Mouse (Mus musculus): ENCODE data around the gene Vamp1.

Vamp1 gene

GRCm38 (mm10) chr6:125286944-125287343, 71.6 kb downstream of the Vamp1 start:
- DNase-seq (ENCODE audit: low spot score), result no peak

- DNase-seq (ENCODE audit: low spot score), result no peak
Measured at GRCm38 (mm10) chr6:125288730-125289129, 73.4 kb downstream of the Vamp1 start.

- no peak for DNase-seq (ENCODE audit: low spot score)
Measured at GRCm38 (mm10) chr6:125291329-125291728, 76.0 kb downstream of the Vamp1 start.

GRCm38 (mm10) chr6:125292256-125292655, 76.9 kb downstream of the Vamp1 start:
- DNase-seq (ENCODE audit: low spot score), result no peak

GRCm38 (mm10) chr6:125294049-125294448, 78.7 kb downstream of the Vamp1 start:
- DNase-seq (ENCODE audit: low spot score), result no peak
